Mouse (Mus musculus): ENCODE data around the gene 2310033P09Rik. TPM values are rescaled to one million over a fixed set of nuclear protein-coding genes. Genes with fewer than 3 reads are reported as not detected.

2310033P09Rik gene
- polyA plus RNA-seq, 1 experiment from 2014 or later: 32.3 TPM

- H3K4me1 ChIP-seq: peaks cover 83% of the 10 kb centered on the region
- H3K9ac ChIP-seq: no peak overlapping the region
- ATAC-seq (ENCODE audit: borderline replicate concordance, extremely low read depth, low FRiP score, low TSS enrichment): no peak
- 82% methylated on average over 4 of the region's 4 CpGs for WGBS
- no peak overlapping the region for H3K27ac ChIP-seq
- no peaks in the 10 kb centered on the region for H3K9me3 ChIP-seq
- 0 out of 2 replicates have a peak, but pooled peaks cover 3% of the 10 kb centered on the region for H3K36me3 ChIP-seq
- H3K4me3 ChIP-seq: no peak overlapping the region
- no peaks in the 10 kb centered on the region for H3K27me3 ChIP-seq
- H3K4me2 ChIP-seq: no peak overlapping the region
Observed at GRCm38 (mm10) chr11:59222306-59222705, 14.2 kb downstream of the 2310033P09Rik start.

GRCm38 (mm10) chr11:59224025-59224424 is 15.9 kb downstream of the 2310033P09Rik start:
- ATAC-seq (ENCODE audit: borderline replicate concordance, extremely low read depth, low FRiP score, low TSS enrichment): no peak

GRCm38 (mm10) chr11:59224470-59224869 is 16.3 kb downstream of the 2310033P09Rik start:
- Histone ChIP-seq H3K4me3 (no peak overlapping the region), H3K4me1 (peaks cover 69% of the 10 kb centered on the region), H3K27me3 (no peaks in the 10 kb centered on the region), H3K9ac (no peak overlapping the region), H3K27ac (no peak overlapping the region), H3K36me3 (no peaks in the 10 kb centered on the region), H3K9me3 (no peaks in the 10 kb centered on the region), H3K4me2 (peak overlapping the region; percentile 73; the same call in 1 of the 2 replicates)
- no peak for ATAC-seq (ENCODE audit: borderline replicate concordance, extremely low read depth, low FRiP score, low TSS enrichment)
- 26% methylated on average over 2 of the region's 2 CpGs for WGBS

More at GRCm38 (mm10) chr11:59224025-59224424, 15.9 kb downstream of the 2310033P09Rik start:
- H3K27me3 ChIP-seq: no peaks in the 10 kb centered on the region
- 0 out of 2 replicates have a peak, but pooled peaks cover under 1% of the 10 kb centered on the region for H3K36me3 ChIP-seq
- H3K4me2 ChIP-seq: peak overlapping the region; percentile 73; the same call in 1 of the 2 replicates
- whole genome bisulfite sequencing: 83% methylated on average over 3 of the region's 3 CpGs
- H3K4me3 ChIP-seq: no peak overlapping the region
- peaks cover 72% of the 10 kb centered on the region for H3K4me1 ChIP-seq
- no peaks in the 10 kb centered on the region for H3K9me3 ChIP-seq
- no peak overlapping the region for H3K27ac ChIP-seq
- H3K9ac ChIP-seq: no peak overlapping the region

GRCm38 (mm10) chr11:59225167-59225566 is 17.0 kb downstream of the 2310033P09Rik start:
- Histone ChIP-seq H3K4me1 (peaks cover 63% of the 10 kb centered on the region), H3K27me3 (no peaks in the 10 kb centered on the region), H3K4me3 (no peak overlapping the region), H3K36me3 (no peaks in the 10 kb centered on the region), H3K4me2 (peak overlapping the region; percentile 73), H3K9ac (no peak overlapping the region), H3K27ac (no peak overlapping the region), H3K9me3 (no peaks in the 10 kb centered on the region)
- ATAC-seq (ENCODE audit: borderline replicate concordance, extremely low read depth, low FRiP score, low TSS enrichment): no peak
- 57% methylated on average over 2 of the region's 2 CpGs for WGBS

- no peak for ATAC-seq (ENCODE audit: borderline replicate concordance, extremely low read depth, low FRiP score, low TSS enrichment)
- Histone ChIP-seq H3K27ac (no peak overlapping the region), H3K9me3 (no peaks in the 10 kb centered on the region), H3K4me1 (peaks cover 52% of the 10 kb centered on the region), H3K9ac (peak overlapping the region; percentile 99), H3K27me3 (no peaks in the 10 kb centered on the region), H3K4me2 (peak overlapping the region; percentile 73), H3K36me3 (no peaks in the 10 kb centered on the region), H3K4me3 (peak overlapping the region; percentile 96)
- WGBS: 34% methylated on average over 3 of the region's 3 CpGs
Observed at GRCm38 (mm10) chr11:59226251-59226650, 18.1 kb downstream of the 2310033P09Rik start.

- Histone ChIP-seq H3K4me3 (peak overlapping the region; percentile 96), H3K27ac (peak overlapping the region; percentile 99), H3K9me3 (no peaks in the 10 kb centered on the region), H3K4me1 (peaks cover 48% of the 10 kb centered on the region), H3K9ac (peak overlapping the region; percentile 99), H3K27me3 (no peaks in the 10 kb centered on the region), H3K36me3 (no peaks in the 10 kb centered on the region), H3K4me2 (peak overlapping the region; percentile 73)
- ATAC-seq (ENCODE audit: borderline replicate concordance, extremely low read depth, low FRiP score, low TSS enrichment): no peak
- 2% methylated on average over 21 of the region's 21 CpGs for WGBS
Observed at GRCm38 (mm10) chr11:59226787-59227603, 18.9 kb downstream of the 2310033P09Rik start.

- Histone ChIP-seq H3K27ac (peak overlapping the region; percentile 99), H3K27me3 (no peaks in the 10 kb centered on the region), H3K9me3 (no peaks in the 10 kb centered on the region), H3K36me3 (no peaks in the 10 kb centered on the region), H3K9ac (peak overlapping the region; percentile 99), H3K4me1 (peaks cover 43% of the 10 kb centered on the region), H3K4me3 (peak overlapping the region; percentile 96), H3K4me2 (peak overlapping the region; percentile 73)
- peak; percentile 83 for ATAC-seq (ENCODE audit: borderline replicate concordance, extremely low read depth, low FRiP score, low TSS enrichment)
- under 1% methylated on average over 43 of the region's 51 CpGs for WGBS
Observed at GRCm38 (mm10) chr11:59227604-59228121, 19.5 kb downstream of the 2310033P09Rik start.

GRCm38 (mm10) chr11:59228122-59228953 is 20.2 kb downstream of the 2310033P09Rik start, which contains the start of gene Arf1:
Arf1 (minus strand) TSS chr11:59228270.
- peaks cover 41% of the 10 kb centered on the region for H3K4me1 ChIP-seq
- H3K27ac ChIP-seq: peak within 1 kb of the TSS; percentile 99
- peak within 1 kb of the TSS; percentile 96 for H3K4me3 ChIP-seq
- H3K27me3 ChIP-seq: no peaks in the 10 kb centered on the region
- peak within 1 kb of the TSS; percentile 73 for H3K4me2 ChIP-seq
- no peaks in the 10 kb centered on the region for H3K9me3 ChIP-seq
- H3K36me3 ChIP-seq: no peaks in the 10 kb centered on the region
- peak within 1 kb of the TSS; percentile 99 for H3K9ac ChIP-seq
- WGBS: 5% methylated on average over 58 of the region's 59 CpGs
- peak; percentile 96 for ATAC-seq (ENCODE audit: borderline replicate concordance, extremely low read depth, low FRiP score, low TSS enrichment)

GRCm38 (mm10) chr11:59230144-59230760 is 22.1 kb downstream of the 2310033P09Rik start:
- Histone ChIP-seq H3K4me2 (no peak overlapping the region), H3K4me3 (no peak overlapping the region), H3K9ac (no peak overlapping the region), H3K4me1 (peaks cover 22% of the 10 kb centered on the region), H3K9me3 (no peaks in the 10 kb centered on the region), H3K36me3 (no peaks in the 10 kb centered on the region), H3K27ac (no peak overlapping the region), H3K27me3 (no peaks in the 10 kb centered on the region)
- no peak for ATAC-seq (ENCODE audit: borderline replicate concordance, extremely low read depth, low FRiP score, low TSS enrichment)
- WGBS: 12% methylated on average over 7 of the region's 7 CpGs

GRCm38 (mm10) chr11:59232797-59233196 is 24.7 kb downstream of the 2310033P09Rik start:
- WGBS: 51% methylated on average over 2 of the region's 2 CpGs

More at GRCm38 (mm10) chr11:59232797-59233196, 24.7 kb downstream of the 2310033P09Rik start:
- Histone ChIP-seq H3K9me3 (no peaks in the 10 kb centered on the region), H3K9ac (no peak overlapping the region), H3K4me2 (no peak overlapping the region), H3K4me1 (peaks cover 7% of the 10 kb centered on the region), H3K4me3 (no peak overlapping the region), H3K27ac (no peak overlapping the region), H3K36me3 (no peaks in the 10 kb centered on the region), H3K27me3 (no peaks in the 10 kb centered on the region)
- no peak for ATAC-seq (ENCODE audit: borderline replicate concordance, extremely low read depth, low FRiP score, low TSS enrichment)
